Mouse (Mus musculus): ENCODE measurements around the gene Dok4. TPM values are rescaled to one million over a fixed set of nuclear protein-coding genes. Genes with fewer than 3 reads are reported as not detected.
A peak's percentile ranks its signal among the peaks of the same experiment; 100 is the strongest.

The Dok4 gene
- polyA plus RNA-seq, 1 experiment from 2014 or later = 42.7 TPM

DNA sequence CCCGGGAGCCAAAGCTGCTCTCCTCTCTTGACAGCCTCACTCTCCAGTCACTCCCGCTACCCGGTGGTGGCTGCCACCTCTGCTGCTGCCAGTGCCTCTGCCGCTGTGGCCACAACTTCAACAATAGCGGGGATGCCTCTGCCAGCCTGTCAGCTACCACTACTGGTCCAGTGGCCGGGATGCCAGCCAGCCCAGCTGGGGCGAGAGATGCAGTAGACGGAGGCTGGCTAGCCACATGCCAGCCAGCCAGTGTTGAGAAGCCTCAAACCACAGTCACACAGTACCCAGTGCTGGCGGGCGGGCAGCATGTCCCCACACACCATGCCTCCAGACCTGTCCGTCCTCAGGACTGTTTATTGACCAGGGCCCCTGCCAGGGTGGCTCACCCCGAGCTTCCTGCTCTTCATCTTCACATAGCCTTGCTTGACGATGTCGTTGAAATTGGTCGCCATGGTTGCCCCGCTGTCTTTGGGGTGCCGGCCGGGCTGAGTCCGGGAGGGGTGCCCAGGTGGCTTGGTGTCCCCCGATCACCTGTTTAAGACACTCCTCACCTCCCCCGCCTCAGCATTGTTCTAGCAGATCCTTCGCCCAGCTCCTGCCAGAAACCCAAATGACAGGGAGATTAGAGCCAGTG lies 5.5 kb downstream of the Dok4 start:
- ATAC-seq = no peak
- 0 out of 2 replicates have a peak overlapping the region, but pooled peaks have one; percentile 43 for H3K27ac ChIP-seq (ENCODE audit: low read length)
- 4% methylated on average over 20 of the region's 22 CpGs for WGBS

DNA sequence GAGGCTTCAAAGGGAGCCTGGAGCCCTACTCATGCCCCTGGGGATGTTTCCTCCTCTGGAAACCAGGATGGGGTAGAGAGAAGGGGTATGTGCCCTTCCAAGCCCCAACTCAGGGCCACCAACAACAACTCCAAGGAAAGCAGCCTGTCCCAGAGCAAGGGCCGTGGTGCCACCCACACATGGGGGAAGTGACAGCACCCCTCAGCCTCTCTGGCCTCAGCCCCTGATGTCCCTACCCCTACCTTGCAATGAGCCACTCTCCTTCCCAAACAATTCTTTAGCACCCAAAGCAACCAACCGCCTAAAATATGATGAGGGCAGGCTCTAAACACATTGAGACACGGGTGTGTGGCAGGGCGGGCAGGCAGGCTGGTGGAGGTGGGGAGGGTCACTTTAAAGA lies 6.1 kb downstream of the Dok4 start:
- Histone ChIP-seq H3K9ac (replicated peaks; ENCODE audit: low read depth) (no peak overlapping the region), H3K27ac (ENCODE audit: low read length) (no peak overlapping the region), H3K9me3 (ENCODE audit: low read length) (no peaks in the 10 kb centered on the region), H3K36me3 (ENCODE audit: insufficient read depth, low read length) (peaks cover 12% of the 10 kb centered on the region), H3K4me1 (ENCODE audit: insufficient read depth, low read depth, low read length) (peaks cover 34% of the 10 kb centered on the region), H3K27me3 (replicated peaks; ENCODE audit: insufficient read depth, low read length) (no peaks in the 10 kb centered on the region), H3K4me3 (ENCODE audit: low read depth, low read length) (0 out of 2 replicates have a peak overlapping the region, but pooled peaks have one; percentile 29), H3K4me2 (replicated peaks; ENCODE audit: low read depth, low read length) (peak overlapping the region; percentile 69)
- TF ChIP-seq CTCF (IDR thresholded peaks at IDR 0.05) (no peak), EP300 (IDR thresholded peaks at IDR 0.05) (no peak)
- ATAC-seq (no peak), DNase-seq (ENCODE audit: low spot score) (no peak)
- 36% methylated on average over 4 of the region's 4 CpGs for WGBS

More for the DNA sequence above, 5.5 kb downstream of the Dok4 start:
- TF ChIP-seq EP300 (IDR thresholded peaks at IDR 0.05) = no peak
- no peak for TF ChIP-seq CTCF (IDR thresholded peaks at IDR 0.05)
- peaks cover 6% of the 10 kb centered on the region; the same call in 1 of the 2 replicates for H3K36me3 ChIP-seq (ENCODE audit: insufficient read depth, low read length)
- no peak for DNase-seq (ENCODE audit: low spot score)
- H3K27me3 ChIP-seq (replicated peaks; ENCODE audit: insufficient read depth, low read length) = no peaks in the 10 kb centered on the region
- H3K4me3 ChIP-seq (ENCODE audit: low read depth, low read length) = peak overlapping the region; percentile 29
- H3K9me3 ChIP-seq (ENCODE audit: low read length) = no peaks in the 10 kb centered on the region
- H3K4me2 ChIP-seq (replicated peaks; ENCODE audit: low read depth, low read length) = peak overlapping the region; percentile 69
- peak overlapping the region; percentile 23 for H3K9ac ChIP-seq (replicated peaks; ENCODE audit: low read depth)
- H3K4me1 ChIP-seq (ENCODE audit: insufficient read depth, low read depth, low read length) = peaks cover 34% of the 10 kb centered on the region

GRCm38 (mm10) chr8:94869146-94869545 lies 7.0 kb downstream of the Dok4 start:
- 36% methylated on average over 7 of the region's 7 CpGs for WGBS
- H3K4me2 ChIP-seq (replicated peaks; ENCODE audit: low read depth, low read length) = no peak overlapping the region
- no peak overlapping the region for H3K9ac ChIP-seq (replicated peaks; ENCODE audit: low read depth)
- H3K4me3 ChIP-seq (ENCODE audit: low read depth, low read length) = no peak overlapping the region
- no peaks in the 10 kb centered on the region for H3K9me3 ChIP-seq (ENCODE audit: low read length)
- peaks cover 20% of the 10 kb centered on the region for H3K36me3 ChIP-seq (ENCODE audit: insufficient read depth, low read length)
- H3K4me1 ChIP-seq (ENCODE audit: insufficient read depth, low read depth, low read length) = peaks cover 29% of the 10 kb centered on the region
- no peaks in the 10 kb centered on the region for H3K27me3 ChIP-seq (replicated peaks; ENCODE audit: insufficient read depth, low read length)
- ATAC-seq (no peak), DNase-seq (ENCODE audit: low spot score) (no peak)
- TF ChIP-seq CTCF (IDR thresholded peaks at IDR 0.05) (no peak), EP300 (IDR thresholded peaks at IDR 0.05) (no peak)
- H3K27ac ChIP-seq (ENCODE audit: low read length) = no peak overlapping the region

- DNase-seq (ENCODE audit: low spot score) = no peak
- Histone ChIP-seq H3K27me3 (replicated peaks; ENCODE audit: insufficient read depth, low read length) (no peaks in the 10 kb centered on the region), H3K36me3 (ENCODE audit: insufficient read depth, low read length) (peaks cover 33% of the 10 kb centered on the region)
Observed at GRCm38 (mm10) chr8:94866921-94867320, 9.2 kb downstream of the Dok4 start.

DNA sequence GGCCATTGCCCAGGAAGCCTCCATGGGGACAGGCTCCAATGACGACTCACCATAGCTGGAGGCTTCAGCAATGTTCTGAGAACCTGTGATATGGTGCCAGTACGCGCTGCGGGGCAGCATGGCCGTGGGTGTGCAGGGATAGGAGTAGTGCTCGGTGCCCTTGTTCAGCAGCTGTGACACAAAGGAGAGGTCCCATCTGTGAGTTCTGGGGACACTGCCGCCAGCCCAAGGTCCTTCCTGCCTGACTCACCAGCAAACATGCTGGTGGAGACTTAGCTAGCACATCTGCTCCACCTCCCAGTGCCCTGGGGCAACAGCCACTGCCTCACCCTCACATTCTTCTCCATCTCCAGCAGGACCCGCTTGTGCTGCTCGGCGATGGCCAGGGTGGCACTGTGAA lies 10.8 kb downstream of the Dok4 start:
- ATAC-seq = no peak

More at GRCm38 (mm10) chr8:94866921-94867320, 9.2 kb downstream of the Dok4 start:
- TF ChIP-seq EP300 (IDR thresholded peaks at IDR 0.05) = no peak
- no peak for TF ChIP-seq CTCF (IDR thresholded peaks at IDR 0.05)
- H3K27ac ChIP-seq (ENCODE audit: low read length) = no peak overlapping the region
- H3K4me2 ChIP-seq (replicated peaks; ENCODE audit: low read depth, low read length) = no peak overlapping the region
- no peaks in the 10 kb centered on the region for H3K9me3 ChIP-seq (ENCODE audit: low read length)
- no peak overlapping the region for H3K9ac ChIP-seq (replicated peaks; ENCODE audit: low read depth)
- no peak overlapping the region for H3K4me3 ChIP-seq (ENCODE audit: low read depth, low read length)
- 87% methylated on average over 9 of the region's 9 CpGs for WGBS
- ATAC-seq = no peak
- H3K4me1 ChIP-seq (ENCODE audit: insufficient read depth, low read depth, low read length) = peaks cover 22% of the 10 kb centered on the region

DNA sequence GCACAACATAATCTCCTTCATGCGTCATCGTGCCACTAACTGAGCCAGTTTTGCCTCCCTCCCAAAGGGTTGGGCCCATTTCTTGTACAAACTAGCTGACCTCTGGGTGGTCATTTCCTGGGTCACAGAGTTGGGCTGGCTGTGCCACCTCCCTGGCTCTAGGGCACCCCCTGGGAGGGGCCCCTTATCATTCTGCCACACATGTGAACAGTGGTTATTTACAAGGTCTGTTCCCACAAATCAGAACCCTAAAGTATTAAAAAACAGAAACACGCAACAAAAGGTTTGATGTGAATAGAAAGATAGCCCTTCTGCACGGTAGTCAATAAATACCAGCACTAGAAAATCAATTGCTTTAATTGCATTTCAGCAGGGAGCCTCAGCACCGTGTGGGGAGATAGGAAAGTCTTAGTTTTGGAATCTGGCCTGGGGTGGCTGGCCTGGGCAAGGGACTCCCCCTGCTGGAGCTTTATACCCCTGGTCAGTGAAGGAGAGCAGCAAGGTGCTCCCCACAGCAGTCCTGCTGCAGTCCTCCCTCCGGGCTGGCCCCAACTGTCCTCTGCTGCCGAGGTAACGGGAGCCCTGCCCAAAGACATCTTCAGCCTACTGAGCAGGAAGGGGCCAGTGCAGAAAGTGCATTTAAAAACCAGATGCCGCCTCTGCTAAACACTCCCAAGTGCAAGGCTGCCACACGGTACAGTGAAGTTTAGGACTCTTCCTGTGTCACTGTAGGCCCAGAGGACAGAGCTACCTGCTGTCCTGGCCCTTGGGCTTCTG lies 12.0 kb downstream of the Dok4 start:
- TF ChIP-seq EP300 (IDR thresholded peaks at IDR 0.05) (no peak), CTCF (IDR thresholded peaks at IDR 0.05) (peak; percentile 43)
- Histone ChIP-seq H3K27me3 (replicated peaks; ENCODE audit: insufficient read depth, low read length) (no peaks in the 10 kb centered on the region), H3K4me3 (ENCODE audit: low read depth, low read length) (no peak overlapping the region), H3K4me2 (replicated peaks; ENCODE audit: low read depth, low read length) (no peak overlapping the region), H3K9ac (replicated peaks; ENCODE audit: low read depth) (no peak overlapping the region), H3K9me3 (ENCODE audit: low read length) (no peaks in the 10 kb centered on the region), H3K36me3 (ENCODE audit: insufficient read depth, low read length) (peaks cover 33% of the 10 kb centered on the region), H3K4me1 (ENCODE audit: insufficient read depth, low read depth, low read length) (no peaks in the 10 kb centered on the region; the same call in 1 of the 2 replicates), H3K27ac (ENCODE audit: low read length) (no peak overlapping the region)
- ATAC-seq (no peak), DNase-seq (ENCODE audit: low spot score) (no peak)
- WGBS = 71% methylated on average over 10 of the region's 10 CpGs

More for the DNA sequence above, 10.8 kb downstream of the Dok4 start:
- peaks cover 6% of the 10 kb centered on the region; the same call in 1 of the 2 replicates for H3K4me1 ChIP-seq (ENCODE audit: insufficient read depth, low read depth, low read length)
- no peak for TF ChIP-seq CTCF (IDR thresholded peaks at IDR 0.05)
- TF ChIP-seq EP300 (IDR thresholded peaks at IDR 0.05) = no peak
- H3K9me3 ChIP-seq (ENCODE audit: low read length) = no peaks in the 10 kb centered on the region
- no peak overlapping the region for H3K4me3 ChIP-seq (ENCODE audit: low read depth, low read length)
- H3K27ac ChIP-seq (ENCODE audit: low read length) = no peak overlapping the region
- no peak for DNase-seq (ENCODE audit: low spot score)
- H3K36me3 ChIP-seq (ENCODE audit: insufficient read depth, low read length) = peaks cover 33% of the 10 kb centered on the region
- H3K4me2 ChIP-seq (replicated peaks; ENCODE audit: low read depth, low read length) = no peak overlapping the region
- H3K9ac ChIP-seq (replicated peaks; ENCODE audit: low read depth) = no peak overlapping the region
- WGBS = 78% methylated on average over 10 of the region's 10 CpGs
- no peaks in the 10 kb centered on the region for H3K27me3 ChIP-seq (replicated peaks; ENCODE audit: insufficient read depth, low read length)
